Mouse (Mus musculus): ENCODE measurements around the gene Pfdn6.

GRCm38 (mm10) chr17:33957493-33957892, 17.4 kb upstream of the Pfdn6 start:
- TF ChIP-seq POLR2A (IDR thresholded peaks at IDR 0.05; ENCODE audit: low read depth, low read length) (no peak), CTCF (IDR thresholded peaks at IDR 0.05; ENCODE audit: extremely low read depth, insufficient read length, insufficient replicate concordance, low read depth, low read length) (no peak)

Data from small intestine, adult 2 months (tissue).